Mouse (Mus musculus) cortical plate, adult 2 months (tissue): ENCODE data around the gene Mymk.

Experiments
- CTCF ChIP-seq: fragments of 200-500 bp; IDR thresholded peaks from 2 replicates; pipeline ENCODE4 v1.5.1; 2011; ENCODE audit warnings: mild to moderate bottlenecking, control low read depth, low read length; ENCODE audit not compliant: insufficient read depth; ENCODE audit errors: extremely low read depth
- POLR2A ChIP-seq: fragments of 200-500 bp; IDR thresholded peaks from 2 replicates; pipeline ENCODE4 v1.6.1; 2011; ENCODE audit warnings: mild to moderate bottlenecking, low read length, control low read depth; ENCODE audit not compliant: insufficient read depth; ENCODE audit errors: extremely low read depth

DNA sequence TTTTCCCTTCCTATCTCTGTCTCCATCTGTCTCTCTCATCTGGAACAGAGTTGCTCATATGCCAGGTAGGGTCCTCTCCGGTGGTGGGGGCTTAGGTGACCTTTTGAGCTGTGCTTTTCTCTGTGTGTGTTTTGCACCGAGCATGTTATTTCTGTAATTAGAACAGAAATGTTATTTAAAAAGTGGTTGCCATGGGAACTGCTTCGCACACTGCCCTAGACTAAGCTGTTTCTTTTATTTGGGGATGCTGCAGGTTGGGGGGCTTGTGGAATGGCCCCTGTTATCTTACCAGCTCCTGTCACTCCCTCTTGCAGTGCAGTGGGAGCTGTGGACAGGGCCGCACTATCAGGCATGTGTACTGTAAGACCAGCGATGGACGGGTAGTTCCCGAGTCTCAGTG lies 31.6 kb upstream of the Mymk start:
- TF ChIP-seq CTCF: no peak
- no peak for TF ChIP-seq POLR2A
